17 mouse cellular contexts compared by ENCODE assay signal in the genomic region with DNA sequence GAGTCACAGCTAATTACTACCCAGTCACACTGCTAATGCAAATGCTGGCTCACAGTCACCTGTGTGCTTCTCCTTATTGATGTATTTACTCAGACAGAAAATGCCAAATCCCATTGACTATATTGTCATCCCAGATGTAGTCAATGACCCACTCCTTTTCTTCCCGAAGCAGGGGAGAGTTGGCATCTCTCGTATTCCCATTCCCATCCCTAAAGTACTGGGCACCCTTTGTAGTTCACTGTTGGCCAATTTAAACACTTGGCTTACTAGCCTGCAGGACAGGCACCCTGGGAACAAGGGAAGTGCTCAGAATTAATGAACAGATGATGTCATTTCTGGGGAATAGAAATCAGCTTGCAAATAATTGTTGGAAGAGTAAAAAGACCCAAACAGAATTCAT.
"Had no signal": no experiment of that assay in that cellular context is flagged by ENCODE, and none has a peak within 500 bp of the region (broad histone marks: within the 10 kb centered on the region; RNA-seq: fewer than 3 reads in every experiment).

No protein-coding gene starts in this region.

- DNase-seq: kidney, postnatal 25 days; liver; liver, embryonic 13.5 days; liver, postnatal 0 days; lung, postnatal 14 days; retina, postnatal 1 day; right cerebral cortex, postnatal 4 days; spleen, adult 18-20 months; thymus, adult 2 months; thymus, postnatal 25 days had no signal

- H3K4me1 ChIP-seq: limb, embryonic 12.5 days; liver, embryonic 13.5 days; lung, embryonic 15.5 days; megakaryocyte, embryonic 14.5 days; midbrain, embryonic 12.5 days; neural tube, embryonic 13.5 days; stomach, embryonic 15.5 days had no signal

- H3K4me3 ChIP-seq: limb, embryonic 12.5 days; liver, embryonic 13.5 days; lung, embryonic 15.5 days; megakaryocyte, embryonic 14.5 days; midbrain, embryonic 12.5 days; neural tube, embryonic 13.5 days; stomach, embryonic 15.5 days had no signal

- H3K36me3 ChIP-seq: limb, embryonic 12.5 days; liver, embryonic 13.5 days; lung, embryonic 15.5 days; midbrain, embryonic 12.5 days; neural tube, embryonic 13.5 days; stomach, embryonic 15.5 days had no signal

- H3K4me2 ChIP-seq: limb, embryonic 12.5 days; liver, embryonic 13.5 days; lung, embryonic 15.5 days; midbrain, embryonic 12.5 days; neural tube, embryonic 13.5 days; stomach, embryonic 15.5 days had no signal

- H3K27ac ChIP-seq: limb, embryonic 12.5 days; liver, embryonic 13.5 days; lung, embryonic 15.5 days; macrophage; midbrain, embryonic 12.5 days; neural tube, embryonic 13.5 days; stomach, embryonic 15.5 days had no signal

- H3K9ac ChIP-seq: limb, embryonic 12.5 days; liver, embryonic 13.5 days; liver, postnatal 0 days; lung, embryonic 15.5 days; midbrain, embryonic 12.5 days; neural tube, embryonic 13.5 days; stomach, embryonic 15.5 days had no signal

- H3K9me3 ChIP-seq: limb, embryonic 12.5 days; liver, embryonic 13.5 days; lung, embryonic 15.5 days; midbrain, embryonic 12.5 days; neural tube, embryonic 13.5 days; stomach, embryonic 15.5 days had no signal

- ATAC-seq: liver, postnatal 0 days had no signal

- H3K27me3 ChIP-seq: limb, embryonic 12.5 days; liver, embryonic 13.5 days; lung, embryonic 15.5 days; megakaryocyte, embryonic 14.5 days; midbrain, embryonic 12.5 days; neural tube, embryonic 13.5 days; stomach, embryonic 15.5 days had no signal
